Mouse (Mus musculus) ES-E14 (cell line): Measurements from ENCODE around the gene Ssxb10.
"Not testable (repeated sequence)": the region's sequence is repeated elsewhere in the genome, so short reads cannot be mapped to it uniquely, and the experiment has no call there.

Source experiments
- CHD2 ChIP-seq: IDR thresholded peaks from 2 replicates; pipeline ENCODE4 v1.6.1; 2014; ENCODE audit warnings: mild to moderate bottlenecking, low read depth, low read length, inconsistent platforms
- HCFC1 ChIP-seq: IDR thresholded peaks from 2 replicates; pipeline ENCODE4 v1.6.1; 2012; ENCODE audit warnings: low read length, inconsistent platforms, borderline replicate concordance; ENCODE audit not compliant: insufficient read depth
- ZC3H11A ChIP-seq: IDR thresholded peaks from 2 replicates; pipeline ENCODE4 v1.6.1; 2012; ENCODE audit warnings: low read depth, mild to moderate bottlenecking, inconsistent platforms, low read length, borderline replicate concordance

GRCm38 (mm10) chrX:8366678-8367077 lies 39.5 kb downstream of the Ssxb10 start, which contains the start of gene Ssxb9:
- TF ChIP-seq HCFC1, CHD2, ZC3H11A: not testable (repeated sequence)
